Mouse (Mus musculus) cerebellum, adult 11 months (tissue): ENCODE measurements at regions not wholly inside any gene's neighbourhood (a gene's known extent, or its start where the extent isn't known, plus 50 kb on each side); places are given as distances from the start of the nearest gene placed in this dataset.

Experiments used
- DNase-seq: peaks from one replicate; pipeline ENCODE4 v3.0.0; 2022

- DNase-seq: peak; percentile 57
These were observed 88.1 kb upstream of the Usp51 start for GRCm38 (mm10) chrX:152918212-152918611.

- no peak for DNase-seq
These were observed 79.3 kb upstream of the Usp51 start for GRCm38 (mm10) chrX:152926991-152927390.

GRCm38 (mm10) chrX:152946201-152946600 lies 60.1 kb upstream of the Usp51 start:
- no peak for DNase-seq
